Mouse (Mus musculus) gastrocnemius, postnatal 4 days (tissue): ENCODE results near the gene Ly86. TPM values are rescaled to one million over a fixed set of nuclear protein-coding genes. Genes with fewer than 3 reads are reported as not detected.

Source experiments
- DNase-seq, 2 experiments: peaks; one replicate each; pipeline ENCODE4 v3.0.0; 2021 to 2022; ENCODE audit warnings: low spot score in 2 of 2, mixed read lengths in 2 of 2
- total RNA-seq, 2 experiments: library from RNA; stranded (reverse); gene quantifications; 2 replicates each; pipeline ENCODE4 v1.2.3; 2021

Ly86 gene
- total RNA-seq, 2 experiments from 2014 or later, result 2.7 to 2.8 TPM

GRCm38 (mm10) chr13:37454356-37454755 lies 109.3 kb downstream of the Ly86 start:
- no peak for DNase-seq

GRCm38 (mm10) chr13:37455561-37455960 lies 110.6 kb downstream of the Ly86 start:
- DNase-seq, result no peak

DNA sequence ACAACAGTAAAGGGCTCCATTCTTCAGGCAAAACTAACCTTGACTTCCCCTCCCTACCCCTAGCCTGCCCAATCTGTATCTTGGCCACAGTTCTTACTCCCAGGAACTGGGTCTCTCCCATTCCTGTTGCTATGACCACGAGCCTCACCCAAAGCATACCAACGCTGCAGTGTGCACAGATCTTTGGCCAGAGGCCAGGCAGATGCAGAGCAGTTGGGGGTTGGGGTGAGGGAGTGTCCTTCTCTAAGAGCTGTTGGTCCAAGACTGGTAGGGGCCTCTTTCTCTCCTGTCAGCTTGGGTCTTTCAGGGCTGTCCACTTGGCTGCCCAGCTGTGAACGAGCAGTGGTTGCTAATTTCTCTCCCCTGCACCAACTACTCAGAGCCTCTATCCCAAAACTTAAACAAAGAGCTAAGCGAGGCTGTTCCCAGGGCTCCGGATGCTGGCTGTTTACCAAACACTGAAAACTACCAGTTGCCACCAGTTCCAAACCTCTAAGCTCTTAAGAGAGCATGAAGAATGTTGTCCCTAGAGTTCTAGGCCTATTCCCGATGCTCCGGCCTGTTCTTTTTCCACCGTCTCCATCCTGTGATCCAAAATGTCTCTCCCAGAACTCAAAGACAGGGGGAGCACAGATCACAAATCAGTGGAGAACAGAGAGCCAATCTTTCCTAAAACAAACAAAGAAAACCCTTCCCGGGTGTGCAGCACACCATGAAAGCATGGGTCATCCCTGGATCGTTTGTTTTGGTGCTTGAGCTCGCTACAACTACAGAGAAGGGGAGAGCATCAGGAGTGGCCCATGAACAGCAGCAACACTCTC lies 112.2 kb downstream of the Ly86 start:
- DNase-seq, result peak; percentile 30 to 55

- no peak for DNase-seq
Measured at GRCm38 (mm10) chr13:37458557-37458956, 113.5 kb downstream of the Ly86 start.

DNA sequence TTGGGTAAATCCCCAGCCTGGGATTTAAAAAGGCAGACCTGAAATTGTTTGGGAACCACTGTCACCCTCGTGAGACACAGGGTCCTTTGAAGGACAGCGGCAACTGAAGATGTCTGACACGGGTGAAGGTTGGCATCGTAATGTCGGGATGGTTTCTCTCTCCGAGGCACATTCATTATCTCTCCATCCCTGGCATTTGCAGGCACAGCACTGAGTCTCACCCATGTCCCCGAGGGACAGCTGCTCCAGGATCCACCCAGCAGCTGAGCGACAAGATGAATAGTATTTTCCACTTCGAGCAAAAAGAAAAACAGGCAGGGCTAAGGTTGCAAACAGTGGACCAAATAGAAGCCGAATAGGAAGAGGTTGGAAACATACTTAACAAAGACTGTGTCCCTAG lies 114.0 kb downstream of the Ly86 start:
- DNase-seq, result no peak

DNA sequence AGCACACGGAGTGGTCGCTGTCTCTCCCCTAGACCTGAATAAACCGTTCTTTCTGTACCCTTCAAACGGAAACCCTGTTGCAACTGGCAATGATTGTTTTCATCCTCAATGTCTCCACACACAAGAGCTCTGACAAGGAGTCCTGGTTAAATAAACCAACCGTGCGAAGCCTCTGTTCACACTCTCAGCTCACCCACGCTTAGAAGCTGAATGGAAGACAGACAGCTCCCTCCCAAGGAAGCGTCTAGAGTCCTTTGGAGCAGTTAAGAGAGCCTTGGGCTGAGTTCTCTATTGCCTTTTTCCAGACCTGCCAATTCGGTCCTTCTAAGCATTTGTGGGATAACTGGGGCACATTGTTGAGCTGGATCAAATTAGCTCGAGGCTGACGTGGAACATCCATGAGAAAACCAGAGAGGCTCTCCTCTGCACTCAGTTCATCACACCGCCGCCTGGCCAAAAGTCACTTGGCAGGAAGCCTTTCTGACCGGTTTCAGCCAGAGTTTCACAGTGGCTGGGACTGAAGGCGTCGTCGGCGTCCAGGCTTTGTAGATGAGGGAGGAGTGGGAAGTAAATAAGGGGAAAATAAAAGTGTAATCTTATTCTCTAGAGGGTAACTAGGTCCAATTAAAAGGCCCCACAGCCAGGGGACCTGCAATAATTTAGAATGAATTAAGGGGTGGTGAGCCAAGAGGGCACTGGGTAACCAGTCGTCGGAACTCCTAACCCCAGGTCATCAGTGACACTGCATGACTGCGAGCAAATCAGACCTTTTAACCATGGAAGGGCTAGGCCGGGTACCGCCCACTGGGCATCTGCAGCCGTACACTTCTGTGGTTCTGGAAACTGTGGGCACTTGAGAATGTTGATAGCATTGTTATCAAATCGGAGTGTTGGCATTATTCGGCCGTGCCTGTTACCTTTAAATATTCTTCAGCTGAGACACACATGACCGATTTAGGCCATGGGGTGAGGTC lies 115.2 kb downstream of the Ly86 start:
- peak; percentile 53 to 79 for DNase-seq

DNA sequence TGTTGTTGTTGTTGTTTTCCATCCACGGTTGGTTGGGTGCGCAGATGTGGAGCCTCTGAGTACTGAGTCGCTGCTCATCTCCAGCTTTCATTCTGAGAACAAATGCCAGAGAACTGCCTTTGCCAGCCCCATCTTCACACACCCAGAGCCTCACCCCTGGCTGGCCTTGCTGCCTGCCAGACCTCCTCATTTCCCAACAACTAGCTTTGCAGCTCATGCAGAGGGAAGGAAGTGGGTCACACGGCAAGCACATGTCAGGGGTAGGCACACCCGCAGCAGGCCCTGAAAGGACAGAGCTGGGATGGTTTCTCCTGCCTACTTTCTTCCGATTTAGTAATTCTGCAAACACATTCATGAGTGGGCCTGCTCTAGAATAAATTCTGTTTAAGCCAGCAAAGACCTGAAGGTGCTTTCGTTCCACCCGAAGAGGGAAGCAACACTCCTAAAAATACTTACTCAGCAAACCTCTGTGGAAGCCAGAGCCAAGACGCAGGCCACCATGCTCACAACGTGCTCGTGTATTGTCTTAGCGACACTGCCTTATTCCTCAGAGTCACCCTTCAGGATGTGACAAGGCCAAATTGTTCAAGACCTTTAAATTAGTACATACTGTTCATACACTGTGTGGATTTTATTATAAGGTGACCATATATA lies 117.2 kb downstream of the Ly86 start:
- DNase-seq, result no peak

DNA sequence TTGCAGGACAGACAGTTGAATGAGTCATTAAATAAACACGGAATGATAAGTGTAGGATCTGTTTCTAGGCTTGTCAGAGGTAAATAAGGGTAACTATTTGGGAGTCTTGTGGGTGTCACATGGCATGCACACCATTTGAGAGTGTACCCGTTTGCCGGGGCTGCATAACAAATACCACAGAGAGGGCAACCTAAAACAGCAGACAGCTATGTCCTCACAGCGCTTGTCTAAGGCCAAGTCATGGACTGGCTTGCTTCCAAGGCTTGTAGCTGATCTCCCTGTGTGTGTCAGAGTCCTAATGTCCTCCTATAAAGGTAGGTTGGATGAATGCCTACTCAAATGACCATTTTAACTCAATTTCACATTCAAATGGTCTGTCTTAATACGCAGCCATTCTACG lies 120.7 kb downstream of the Ly86 start:
- no peak for DNase-seq

DNA sequence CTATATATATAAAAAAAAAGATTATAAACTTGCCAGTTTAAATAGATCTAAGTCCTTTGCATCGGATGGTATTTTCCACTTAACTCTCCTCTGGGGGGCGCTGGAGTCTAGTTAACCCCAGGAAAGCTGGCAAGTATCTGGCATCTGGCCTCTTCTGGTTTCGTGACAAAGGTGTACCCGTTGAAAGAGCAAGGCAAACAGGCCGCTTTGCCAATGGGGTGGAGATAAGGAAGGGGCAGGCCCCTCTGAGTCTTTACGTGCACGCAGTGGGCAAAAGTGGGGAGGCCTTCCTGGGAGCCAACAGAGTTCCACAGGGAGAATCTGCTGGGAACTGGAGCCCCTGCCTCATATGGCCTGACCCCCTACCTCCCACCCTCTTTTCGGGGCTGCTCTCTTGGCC lies 122.8 kb downstream of the Ly86 start:
- peak; percentile 42 to 55 for DNase-seq
